Mouse (Mus musculus) hindbrain, embryonic 11.5 days (tissue): ENCODE results near the gene Usp48. TPM values are rescaled to one million over a fixed set of nuclear protein-coding genes. Genes with fewer than 3 reads are reported as not detected.
A peak's percentile ranks its signal among the peaks of the same experiment; 100 is the strongest.

Experiments
- ATAC-seq: fragments of 200-750 bp; cut with Nextera tagmentation; 2 replicates; pipeline ENCODE4 v1.8.0; 2017; ENCODE audit warnings: mild to moderate bottlenecking, moderate TSS enrichment, moderate library complexity; ENCODE audit not compliant: low FRiP score
- DNase-seq: peaks from one replicate; pipeline ENCODE4 v3.0.0-alpha.2; 2015; ENCODE audit warnings: low spot score
- H3K27ac ChIP-seq: fragments of 300-500 bp; sonication (generic); 2 replicates; pipeline ENCODE4 v1.5.1; 2014; ENCODE audit warnings: mild to moderate bottlenecking, low read depth, low read length
- H3K27me3 ChIP-seq: fragments of 300-500 bp; sonication (generic); 2 replicates; pipeline ENCODE4 v1.6.1; 2014; ENCODE audit warnings: mild to moderate bottlenecking, low read length, moderate library complexity, mixed read lengths; ENCODE audit not compliant: control insufficient read depth, insufficient read depth
- H3K36me3 ChIP-seq: fragments of 300-500 bp; sonication (generic); 2 replicates; pipeline ENCODE4 v1.6.1; 2014; ENCODE audit warnings: mild to moderate bottlenecking, low read length, moderate library complexity, mixed read lengths; ENCODE audit not compliant: control insufficient read depth, insufficient read depth
- H3K4me1 ChIP-seq: fragments of 300-500 bp; sonication (generic); replicated peaks from 2 replicates; pipeline ENCODE4 v1.6.1; 2014; ENCODE audit warnings: low read length, mixed read lengths; ENCODE audit not compliant: control insufficient read depth, insufficient read depth
- H3K4me2 ChIP-seq: fragments of 300-500 bp; sonication (generic); replicated peaks from 2 replicates; pipeline ENCODE4 v1.6.1; 2014; ENCODE audit warnings: mild to moderate bottlenecking, low read depth, low read length
- H3K4me3 ChIP-seq: fragments of 300-500 bp; sonication (generic); 2 replicates; pipeline ENCODE4 v1.5.1; 2014; ENCODE audit warnings: low read depth, low read length
- H3K9ac ChIP-seq: fragments of 300-500 bp; sonication (generic); 2 replicates; pipeline ENCODE4 v1.6.1; 2014; ENCODE audit warnings: low read depth, low read length
- H3K9me3 ChIP-seq: fragments of 300-500 bp; sonication (generic); 2 replicates; pipeline ENCODE4 v1.6.1; 2016; ENCODE audit warnings: low read length; ENCODE audit not compliant: control insufficient read depth
- WGBS: fragments of 180-500 bp; shearing (Covaris S2); extraction: QIAGEN DNeasy Blood & Tissue Kit; methylation state at CpG from one replicate; pipeline ENCODE4 v1.1.7; 2014; 5-methylcytosine and 5-hydroxymethylcytosine counted together
- polyA plus RNA-seq: library from polyadenylated mRNA; unstranded; fragments of >200 nt; fragmentation: Nextera tagmentation; extraction: Ambion mirVana; gene quantifications from 2 replicates; pipeline ENCODE4 v1.2.1, GENCODE M21; 2014

Usp48 gene
- polyA plus RNA-seq, 1 experiment from 2014 or later, result 84.8 TPM

DNA sequence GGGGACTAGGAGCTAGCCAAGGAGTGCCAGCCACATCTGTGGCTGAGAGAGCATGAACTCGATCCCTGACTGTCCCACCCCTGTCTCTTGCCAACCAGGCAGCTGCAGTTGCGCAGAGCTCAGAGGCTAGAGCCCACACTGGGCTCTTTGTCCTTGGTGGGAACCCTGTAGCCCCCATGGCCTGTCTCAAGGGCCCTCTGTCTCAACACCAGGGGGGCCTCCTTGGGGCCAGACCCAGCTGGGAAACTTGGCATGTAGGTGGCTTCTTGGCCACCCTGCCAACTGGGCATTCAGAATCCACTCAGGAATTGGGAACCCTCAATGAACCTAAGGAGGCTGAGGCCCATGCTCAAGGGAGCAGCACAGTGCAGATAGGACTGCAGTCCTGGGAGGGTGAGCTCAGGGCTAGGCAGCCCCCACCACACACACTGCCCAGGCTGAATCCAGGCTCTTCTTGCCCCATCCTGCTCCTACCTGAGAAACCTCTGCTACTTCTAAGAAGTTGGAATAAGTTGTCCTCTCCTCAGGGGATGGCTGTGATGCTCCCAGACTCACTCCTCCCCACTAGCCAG, 86.5 kb downstream of the Usp48 start:
- no peaks in the 10 kb centered on the region for H3K9me3 ChIP-seq
- H3K27ac ChIP-seq, result 0 out of 2 replicates have a peak overlapping the region, but pooled peaks have one; percentile 17
- H3K36me3 ChIP-seq, result no peaks in the 10 kb centered on the region
- 87% methylated on average over 2 of the region's 2 CpGs for WGBS
- H3K9ac ChIP-seq, result no peak overlapping the region
- no peak for DNase-seq
- H3K4me1 ChIP-seq, result peaks cover 16% of the 10 kb centered on the region
- H3K4me2 ChIP-seq, result no peak overlapping the region
- no peak overlapping the region for H3K4me3 ChIP-seq
- peaks cover 20% of the 10 kb centered on the region for H3K27me3 ChIP-seq
- no peak for ATAC-seq

DNA sequence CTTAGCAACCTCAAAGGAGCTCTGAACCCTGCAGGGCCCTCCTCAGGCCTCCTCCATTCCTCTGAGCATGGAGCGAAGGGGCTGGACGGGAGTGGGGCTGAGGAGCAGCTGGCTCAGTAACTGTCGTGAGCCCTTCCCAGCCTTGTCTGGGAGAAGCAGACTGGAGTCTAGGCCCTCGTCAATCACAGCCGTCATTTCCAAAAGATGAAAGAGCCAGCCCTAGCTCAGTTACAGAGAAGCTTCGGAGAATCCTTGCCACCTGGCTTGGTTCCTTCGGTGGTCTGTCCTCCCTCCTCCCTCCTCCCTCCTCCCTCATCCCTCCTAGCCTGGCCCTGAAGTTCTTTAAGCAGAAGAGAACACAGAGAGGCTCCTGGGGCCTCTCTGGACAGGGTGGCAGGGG, 87.2 kb downstream of the Usp48 start:
- H3K4me1 ChIP-seq, result peaks cover 16% of the 10 kb centered on the region
- H3K4me2 ChIP-seq, result peak overlapping the region; percentile 66; the same call in 1 of the 2 replicates
- H3K36me3 ChIP-seq, result no peaks in the 10 kb centered on the region
- H3K4me3 ChIP-seq, result no peak overlapping the region
- no peak for ATAC-seq
- no peaks in the 10 kb centered on the region for H3K9me3 ChIP-seq
- peak; percentile 41 for DNase-seq
- peaks cover 20% of the 10 kb centered on the region for H3K27me3 ChIP-seq
- 23% methylated on average over 7 of the region's 7 CpGs for WGBS
- no peak overlapping the region for H3K9ac ChIP-seq
- H3K27ac ChIP-seq, result peak overlapping the region; percentile 67; the same call in 1 of the 2 replicates

DNA sequence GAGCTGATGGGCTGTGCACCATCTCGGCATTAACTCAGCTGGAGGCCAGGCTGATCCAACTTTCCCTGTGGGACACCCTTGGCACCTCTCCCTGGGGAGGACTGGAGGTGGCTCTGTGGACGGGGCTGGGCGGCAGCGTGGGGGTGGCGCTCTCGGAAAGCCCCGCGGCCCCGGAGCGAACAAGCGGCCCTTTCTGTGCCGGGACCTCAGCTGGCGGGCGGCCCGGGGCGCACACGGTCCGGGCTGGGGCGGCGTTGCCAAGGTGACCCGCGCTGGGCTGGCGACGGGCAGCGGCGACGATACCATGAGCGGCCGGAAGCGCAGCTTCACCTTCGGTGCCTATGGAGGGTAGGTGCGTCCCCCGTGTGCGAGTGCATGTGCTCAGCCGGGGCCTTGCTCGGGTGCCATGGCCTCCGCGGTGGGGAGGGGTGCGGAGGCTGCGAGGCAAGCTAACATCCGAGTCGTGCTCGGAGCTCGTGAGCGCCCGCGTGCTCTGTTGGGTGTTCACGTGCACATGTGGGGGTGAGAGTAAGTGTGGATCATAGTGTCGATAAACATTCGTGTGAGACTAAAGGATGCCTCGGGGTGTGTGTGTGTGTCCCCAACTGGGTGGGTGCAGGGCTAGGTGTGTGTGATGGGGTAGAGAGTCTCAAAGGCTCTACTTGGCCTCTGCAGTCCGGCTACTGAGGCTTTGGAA, 88.0 kb downstream of the Usp48 start:
- Histone ChIP-seq H3K4me3 (peak overlapping the region; percentile 24), H3K27ac (peak overlapping the region; percentile 67; the same call in 1 of the 2 replicates), H3K9me3 (no peaks in the 10 kb centered on the region), H3K4me1 (peaks cover 16% of the 10 kb centered on the region), H3K27me3 (peaks cover 20% of the 10 kb centered on the region), H3K9ac (peak overlapping the region; percentile 45), H3K36me3 (no peaks in the 10 kb centered on the region), H3K4me2 (peak overlapping the region; percentile 66)
- 6% methylated on average over 51 of the region's 52 CpGs for WGBS
- peak; percentile 41; the same call in 1 of the 2 replicates for ATAC-seq
- peak; percentile 71 for DNase-seq

DNA sequence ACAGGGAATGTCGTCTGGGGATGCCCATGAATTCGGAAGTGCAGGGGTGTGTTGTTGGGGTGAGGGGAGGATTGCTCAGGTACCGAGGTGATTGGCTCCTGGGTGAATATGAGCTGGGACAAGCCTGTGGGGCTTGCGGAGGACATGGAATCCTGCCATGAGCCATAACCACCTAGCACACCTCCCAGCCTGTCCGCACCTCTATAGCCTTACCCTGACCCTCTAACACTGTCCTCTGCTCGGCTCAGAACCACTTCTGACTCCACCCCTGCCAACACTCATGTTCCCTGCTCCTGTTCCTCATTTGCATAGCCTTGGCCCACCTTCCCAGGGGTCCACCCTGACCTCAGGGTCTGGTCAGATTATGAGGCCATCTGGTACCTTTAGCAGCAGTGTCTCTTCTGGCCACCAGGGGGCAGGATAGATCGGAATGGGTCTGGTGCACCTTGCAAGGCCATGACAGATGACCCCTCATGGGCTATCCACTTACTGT, 89.5 kb downstream of the Usp48 start:
- DNase-seq (peak; percentile 67), ATAC-seq (no peak)
- Histone ChIP-seq H3K4me3 (no peak overlapping the region), H3K4me2 (no peak overlapping the region), H3K9ac (no peak overlapping the region), H3K27me3 (peaks cover 20% of the 10 kb centered on the region), H3K9me3 (no peaks in the 10 kb centered on the region), H3K4me1 (peaks cover 16% of the 10 kb centered on the region), H3K27ac (no peak overlapping the region), H3K36me3 (no peaks in the 10 kb centered on the region)
- 47% methylated on average over 7 of the region's 7 CpGs for WGBS

DNA sequence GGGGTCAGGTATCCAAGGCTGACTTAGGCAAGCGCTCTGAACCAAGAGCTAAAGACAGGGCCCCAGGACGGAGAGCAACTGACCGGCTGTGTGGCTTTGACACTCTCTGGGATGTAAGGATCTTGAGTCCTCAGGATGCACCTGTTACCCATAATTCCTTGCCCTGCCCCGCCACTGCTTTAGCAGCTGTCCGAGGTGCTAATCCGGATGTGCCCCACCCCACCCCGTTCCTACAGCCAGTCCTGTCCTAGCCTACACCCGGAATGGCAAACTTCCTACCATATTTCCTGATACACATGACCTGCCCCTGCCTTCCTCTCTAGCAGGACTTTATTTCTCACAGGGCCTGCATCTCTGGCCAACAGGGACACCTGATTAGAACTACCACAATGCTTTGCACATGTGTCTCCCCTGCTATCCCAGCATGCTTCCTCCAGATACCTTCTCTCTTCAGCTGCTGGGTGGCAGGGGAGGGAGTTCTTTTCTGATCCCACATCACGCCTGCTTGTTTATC, 91.3 kb downstream of the Usp48 start:
- H3K27me3 ChIP-seq, result peaks cover 19% of the 10 kb centered on the region
- DNase-seq, result no peak
- no peaks in the 10 kb centered on the region for H3K9me3 ChIP-seq
- peaks cover 16% of the 10 kb centered on the region for H3K4me1 ChIP-seq
- no peak overlapping the region for H3K4me3 ChIP-seq
- ATAC-seq, result no peak
- H3K36me3 ChIP-seq, result no peaks in the 10 kb centered on the region
- no peak overlapping the region for H3K4me2 ChIP-seq
- H3K9ac ChIP-seq, result no peak overlapping the region
- 47% methylated on average over 9 of the region's 9 CpGs for WGBS
- H3K27ac ChIP-seq, result no peak overlapping the region

DNA sequence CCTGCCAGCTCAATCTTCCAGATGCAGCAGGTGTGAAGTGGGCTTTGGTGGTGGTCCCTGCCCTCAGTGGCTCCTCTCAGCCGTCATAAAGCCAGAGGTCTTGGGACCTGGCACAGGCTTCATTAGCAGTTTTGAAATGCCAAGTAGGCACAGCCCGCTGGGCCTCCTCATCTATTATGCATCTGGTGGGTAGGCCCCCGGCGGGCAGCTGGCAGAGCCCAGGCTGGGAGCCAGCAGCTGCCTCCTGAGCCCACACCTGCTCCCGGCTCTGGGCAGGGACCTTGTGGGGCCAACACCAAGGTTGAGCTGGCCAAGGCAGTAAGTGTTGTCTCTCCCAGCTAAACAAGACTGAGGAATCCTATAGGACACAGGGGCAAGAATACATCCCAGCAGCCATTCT, 92.7 kb downstream of the Usp48 start:
- ATAC-seq (no peak), DNase-seq (no peak)
- H3K27ac ChIP-seq, result no peak overlapping the region
- no peak overlapping the region for H3K4me2 ChIP-seq
- H3K9ac ChIP-seq, result no peak overlapping the region
- H3K4me1 ChIP-seq, result peaks cover 7% of the 10 kb centered on the region
- H3K9me3 ChIP-seq, result no peaks in the 10 kb centered on the region
- 85% methylated on average over 5 of the region's 5 CpGs for WGBS
- H3K4me3 ChIP-seq, result no peak overlapping the region
- peaks cover 12% of the 10 kb centered on the region for H3K27me3 ChIP-seq
- no peaks in the 10 kb centered on the region for H3K36me3 ChIP-seq

DNA sequence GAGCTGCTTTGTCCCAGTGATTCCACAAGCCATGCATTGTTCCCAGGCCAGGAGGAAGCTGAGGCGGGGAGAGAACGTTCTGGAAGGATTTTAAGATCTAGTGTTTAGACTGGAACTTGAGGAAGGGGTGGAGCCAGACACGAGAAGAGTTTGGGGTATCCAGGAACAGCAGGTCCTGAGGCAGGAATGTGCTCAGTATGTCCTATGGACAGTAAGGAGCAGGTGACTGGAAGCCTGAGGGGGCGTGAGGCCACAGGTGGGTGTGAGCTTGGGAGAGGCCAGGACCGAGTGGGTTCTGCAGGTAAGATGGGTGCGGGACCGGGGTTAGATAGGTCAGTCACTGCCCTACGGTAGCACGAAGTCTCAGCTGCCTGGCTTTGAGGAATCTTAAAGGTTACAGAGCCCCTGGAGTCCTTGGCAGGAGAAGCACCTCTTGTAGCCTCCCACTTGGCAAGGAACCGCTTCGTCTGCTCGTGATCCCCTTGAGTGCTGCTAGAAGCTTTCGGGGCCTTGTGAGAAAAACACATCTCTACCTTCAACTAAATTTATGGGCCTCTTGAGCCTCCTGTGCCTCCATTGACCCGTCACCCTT, 93.8 kb downstream of the Usp48 start:
- Histone ChIP-seq H3K4me1 (no peaks in the 10 kb centered on the region), H3K36me3 (no peaks in the 10 kb centered on the region), H3K4me2 (no peak overlapping the region), H3K27ac (no peak overlapping the region), H3K27me3 (peaks cover 4% of the 10 kb centered on the region), H3K9me3 (no peaks in the 10 kb centered on the region), H3K4me3 (no peak overlapping the region), H3K9ac (no peak overlapping the region)
- WGBS, result 87% methylated on average over 14 of the region's 14 CpGs
- DNase-seq (no peak), ATAC-seq (no peak)

DNA sequence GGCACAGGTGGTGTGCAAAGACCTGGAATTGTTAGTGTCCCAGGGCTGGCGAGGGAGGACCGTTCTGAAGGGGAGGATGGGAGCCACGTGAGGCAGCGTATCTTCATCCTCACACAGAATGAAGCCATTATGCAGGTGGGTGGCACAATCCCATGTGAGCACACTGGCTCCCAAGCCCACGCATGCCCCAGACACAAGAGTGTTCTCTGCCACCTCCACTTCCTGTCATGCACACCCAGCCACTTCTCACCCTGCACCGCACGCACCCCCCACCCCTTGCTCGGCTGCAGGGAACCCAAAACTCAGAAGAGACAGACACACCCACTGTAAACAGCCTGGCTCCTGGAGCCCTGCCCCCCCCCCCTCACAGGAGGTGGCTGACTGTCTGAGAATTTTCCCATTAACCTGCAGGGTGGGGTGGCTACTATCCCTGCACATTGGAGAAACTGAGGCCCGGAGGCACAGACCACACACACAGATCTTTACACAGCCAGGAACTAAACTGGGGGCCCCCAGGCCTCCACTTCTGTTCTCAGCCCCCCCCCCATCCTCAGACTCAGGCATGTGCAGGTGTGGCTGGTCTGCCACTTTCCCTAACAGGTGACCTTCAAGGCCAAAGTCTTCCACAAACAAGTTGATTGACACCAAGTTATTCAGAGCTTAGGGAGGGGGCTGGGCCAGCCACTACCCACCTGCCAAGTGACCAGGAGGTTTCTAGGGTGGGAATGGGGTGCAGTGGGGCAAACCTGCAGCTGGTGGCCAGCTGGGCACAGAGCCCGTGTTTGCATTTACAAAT, 98.8 kb downstream of the Usp48 start:
- ATAC-seq, result no peak
- Histone ChIP-seq H3K4me2 (no peak overlapping the region), H3K4me1 (no peaks in the 10 kb centered on the region), H3K4me3 (no peak overlapping the region), H3K27me3 (no peaks in the 10 kb centered on the region), H3K27ac (no peak overlapping the region), H3K9ac (no peak overlapping the region), H3K36me3 (no peaks in the 10 kb centered on the region), H3K9me3 (no peaks in the 10 kb centered on the region)
- 85% methylated on average over 10 of the region's 10 CpGs for WGBS
- DNase-seq, result no peak
